Mouse (Mus musculus) brain, embryonic 14.5 days (tissue): Measurements from ENCODE around the gene Chil3.

Source experiments
- CTCF ChIP-seq: fragments of 200-500 bp; IDR thresholded peaks from 2 replicates; pipeline ENCODE4 v1.5.1; 2012; ENCODE audit warnings: inconsistent platforms, mild to moderate bottlenecking, moderate library complexity, borderline replicate concordance; ENCODE audit not compliant: insufficient read depth, insufficient read length; ENCODE audit errors: extremely low read depth
- POLR2A ChIP-seq: fragments of 200-500 bp; IDR thresholded peaks from 2 replicates; pipeline ENCODE4 v1.6.1; 2012; ENCODE audit warnings: mild to moderate bottlenecking, inconsistent platforms, borderline replicate concordance; ENCODE audit not compliant: poor library complexity, insufficient read depth, insufficient read length, severe bottlenecking; ENCODE audit errors: extremely low read depth

- TF ChIP-seq POLR2A (no peak), CTCF (no peak)
Measured at GRCm38 (mm10) chr3:106144081-106144480, 23.3 kb downstream of the Chil3 start.
